Mouse (Mus musculus) embryonic stem cell, embryonic (primary cell): Measurements from ENCODE around the gene Slit3.

Experiments
- CTCF ChIA-PET, 4 experiments: fragments of 300-600 bp in 2 of 4; fragments of 350-600 bp in 2 of 4; sonication (Branson Sonifier 250); formaldehyde crosslinking; loops; one replicate each; lab custom pipeline; 2022; ENCODE audit warnings: inconsistent platforms in 2 of 4; lab: Charles Lee
- POLR2A ChIA-PET, 4 experiments: fragments of 300-600 bp in 2 of 4; fragments of 350-600 bp in 2 of 4; sonication (Branson Sonifier 250); formaldehyde crosslinking; loops; one replicate each; lab custom pipeline; 2022; ENCODE audit warnings: antibody characterized with exemption in 4 of 4, inconsistent platforms in 1 of 4; lab: Charles Lee

The Slit3 gene

GRCm38 (mm10) chr11:35523773-35524172 lies 402.7 kb downstream of the Slit3 start:
- CTCF ChIA-PET: interaction anchor here in 1 of 4 experiments (0.6 kb wide), 1 partner anchor 362 kb away, joined by 3 read pairs; no protein-coding TSS in a partner anchor
- POLR2A ChIA-PET: interaction anchor here in 2 of 4 experiments (0.5 to 1.3 kb wide), 3 partner anchors 18 to 1401 kb away, joined by 3 to 6 read pairs (median 3); no protein-coding TSS in a partner anchor

- CTCF ChIA-PET: no interaction called here
- POLR2A ChIA-PET: no interaction called here
Observed at GRCm38 (mm10) chr11:35526219-35526762, 405.3 kb downstream of the Slit3 start.

- ChIA-PET CTCF (no interaction called here), POLR2A (interaction anchor here in 1 of 4 experiments (0.7 kb wide), 1 partner anchor 34 kb away, joined by 6 read pairs; no protein-coding TSS in a partner anchor)
Observed at GRCm38 (mm10) chr11:35527816-35528462, 406.9 kb downstream of the Slit3 start.

- CTCF ChIA-PET: no interaction called here
Observed at GRCm38 (mm10) chr11:35535027-35535426, 414.0 kb downstream of the Slit3 start.

GRCm38 (mm10) chr11:35537128-35538088 lies 416.4 kb downstream of the Slit3 start:
- ChIA-PET POLR2A (interaction anchor here in 1 of 4 experiments (0.7 kb wide), 1 partner anchor 12 kb away, joined by 3 read pairs; no protein-coding TSS in a partner anchor), CTCF (no interaction called here)

More at GRCm38 (mm10) chr11:35535027-35535426, 414.0 kb downstream of the Slit3 start:
- POLR2A ChIA-PET: no interaction called here

- CTCF ChIA-PET: no interaction called here
Observed at GRCm38 (mm10) chr11:35542731-35543130, 421.7 kb downstream of the Slit3 start.

GRCm38 (mm10) chr11:35544112-35545064 lies 423.4 kb downstream of the Slit3 start:
- ChIA-PET POLR2A (interaction anchor here in 3 of 4 experiments (0.7 to 1.0 kb wide), 4 partner anchors 9 to 181 kb away, joined by 3 to 7 read pairs (median 4); no protein-coding TSS in a partner anchor), CTCF (interaction anchor here in 2 of 4 experiments (0.7 kb wide), 2 partner anchors 378 to 702 kb away, joined by 3 to 8 read pairs; no protein-coding TSS in a partner anchor)

More at GRCm38 (mm10) chr11:35542731-35543130, 421.7 kb downstream of the Slit3 start:
- POLR2A ChIA-PET: no interaction called here

- ChIA-PET POLR2A (interaction anchor here in 1 of 4 experiments (0.5 to 0.7 kb wide), 2 partner anchors 68 to 158 kb away, joined by 3 to 5 read pairs; no protein-coding TSS in a partner anchor), CTCF (no interaction called here)
Observed at GRCm38 (mm10) chr11:35546081-35546822, 425.2 kb downstream of the Slit3 start.

GRCm38 (mm10) chr11:35550036-35550435 lies 429.0 kb downstream of the Slit3 start:
- CTCF ChIA-PET: no interaction called here
- POLR2A ChIA-PET: no interaction called here

GRCm38 (mm10) chr11:35556192-35556591 lies 435.2 kb downstream of the Slit3 start:
- CTCF ChIA-PET: no interaction called here
- POLR2A ChIA-PET: no interaction called here

- ChIA-PET POLR2A (interaction anchor here in 1 of 4 experiments (0.6 kb wide), 1 partner anchor 12 kb away, joined by 4 read pairs; no protein-coding TSS in a partner anchor), CTCF (no interaction called here)
Observed at GRCm38 (mm10) chr11:35557476-35557875, 436.5 kb downstream of the Slit3 start.

- CTCF ChIA-PET: no interaction called here
- POLR2A ChIA-PET: no interaction called here
Observed at GRCm38 (mm10) chr11:35558311-35558710, 437.3 kb downstream of the Slit3 start.

GRCm38 (mm10) chr11:35559386-35559785 lies 438.4 kb downstream of the Slit3 start:
- CTCF ChIA-PET: no interaction called here
- POLR2A ChIA-PET: no interaction called here

- ChIA-PET CTCF (no interaction called here), POLR2A (interaction anchor here in 1 of 4 experiments (0.6 kb wide), 1 partner anchor 33 kb away, joined by 6 read pairs; no protein-coding TSS in a partner anchor)
Observed at GRCm38 (mm10) chr11:35561760-35562159, 440.7 kb downstream of the Slit3 start.

- ChIA-PET CTCF (no interaction called here), POLR2A (no interaction called here)
Observed at GRCm38 (mm10) chr11:35565322-35565721, 444.3 kb downstream of the Slit3 start.

GRCm38 (mm10) chr11:35566686-35567085 lies 445.7 kb downstream of the Slit3 start:
- ChIA-PET POLR2A (no interaction called here), CTCF (interaction anchor here in 2 of 4 experiments (0.6 kb wide), 2 partner anchors 67 to 127 kb away, joined by 3 to 4 read pairs; no protein-coding TSS in a partner anchor)
